Mouse (Mus musculus) liver, postnatal 0 days (tissue): ENCODE results near the gene Ssc4d.

ENCODE experiments used
- CTCF ChIP-seq: sonication (generic); IDR thresholded peaks from 2 replicates; pipeline ENCODE4 v1.5.1; 2016; ENCODE audit warnings: antibody characterized with exemption, low read depth
- EP300 ChIP-seq: IDR thresholded peaks from 2 replicates; pipeline ENCODE4 v1.6.1; 2016; ENCODE audit warnings: antibody characterized with exemption, low read depth, mild to moderate bottlenecking

GRCm38 (mm10) chr5:135916601-135917000, 57.7 kb downstream of the Ssc4d start:
- TF ChIP-seq EP300: no peak
- no peak for TF ChIP-seq CTCF
